Mouse (Mus musculus) ES-E14 (cell line): ENCODE results near the gene Sesn1. TPM values are rescaled to one million over a fixed set of nuclear protein-coding genes. Genes with fewer than 3 reads are reported as not detected.
A peak's percentile ranks its signal among the peaks of the same experiment; 100 is the strongest.

Source experiments
- DNase-seq: peaks from one replicate; pipeline ENCODE4 v3.0.0-alpha.2; 2013; ENCODE audit warnings: low read depth, low spot score
- H3K27ac ChIP-seq: 2 replicates; pipeline ENCODE4 v1.5.1; 2012; ENCODE audit warnings: low read depth, mild to moderate bottlenecking, low read length, moderate library complexity, mixed read lengths; ENCODE audit not compliant: poor library complexity, insufficient read depth, severe bottlenecking
- H3K36me3 ChIP-seq: 2 replicates; pipeline ENCODE4 v1.6.1; 2012; ENCODE audit warnings: mild to moderate bottlenecking, low read length, moderate library complexity, mixed read lengths; ENCODE audit not compliant: control insufficient read depth, poor library complexity, insufficient read depth, severe bottlenecking
- H3K4me1 ChIP-seq, 2 experiments: fragments of 150-350 bp in 1 of 2; sonication (generic) in 1 of 2; 2 replicates each; pipeline ENCODE4 v1.6.1; 2012; ENCODE audit warnings: low read length in 2 of 2, mild to moderate bottlenecking in 1 of 2, mixed read lengths in 1 of 2; ENCODE audit not compliant: control insufficient read depth in 2 of 2, insufficient read depth in 2 of 2, poor library complexity in 1 of 2
- H3K4me3 ChIP-seq, 2 experiments: fragments of 150-350 bp in 1 of 2; sonication (generic) in 1 of 2; 2 replicates each; pipeline ENCODE4 v1.5.1; 2012; ENCODE audit warnings: low read length in 2 of 2, low read depth in 1 of 2, mild to moderate bottlenecking in 1 of 2, mixed read lengths in 1 of 2; ENCODE audit not compliant: insufficient read depth in 1 of 2, poor library complexity in 1 of 2, severe bottlenecking in 1 of 2
- H3K9ac ChIP-seq: 2 replicates; pipeline ENCODE4 v1.6.1; 2012; ENCODE audit warnings: low read depth, mild to moderate bottlenecking, low read length, mixed read lengths; ENCODE audit not compliant: poor library complexity, insufficient read depth, severe bottlenecking
- H3K9me3 ChIP-seq: fragments of 150-350 bp; sonication (generic); 2 replicates; pipeline ENCODE4 v1.6.1; 2012; ENCODE audit warnings: low read depth, mild to moderate bottlenecking, low read length; ENCODE audit not compliant: control insufficient read depth, insufficient read depth
- CHD2 ChIP-seq: IDR thresholded peaks from 2 replicates; pipeline ENCODE4 v1.6.1; 2014; ENCODE audit warnings: mild to moderate bottlenecking, low read depth, low read length, inconsistent platforms
- HCFC1 ChIP-seq: IDR thresholded peaks from 2 replicates; pipeline ENCODE4 v1.6.1; 2012; ENCODE audit warnings: low read length, inconsistent platforms, borderline replicate concordance; ENCODE audit not compliant: insufficient read depth
- MAFK ChIP-seq: IDR thresholded peaks from 2 replicates; pipeline ENCODE4 v1.6.1; 2014; ENCODE audit warnings: mild to moderate bottlenecking, low read depth, low read length, inconsistent platforms; ENCODE audit not compliant: insufficient read depth
- ZC3H11A ChIP-seq: IDR thresholded peaks from 2 replicates; pipeline ENCODE4 v1.6.1; 2012; ENCODE audit warnings: low read depth, mild to moderate bottlenecking, inconsistent platforms, low read length, borderline replicate concordance
- ZNF384 ChIP-seq: IDR thresholded peaks from 2 replicates; pipeline ENCODE4 v1.6.1; 2012; ENCODE audit warnings: low read depth, low read length, inconsistent platforms
- in situ Hi-C, 2 experiments: fragments of 600-800 bp; cut with MboI; formaldehyde crosslinking; loops; one replicate each; pipeline ENCODE4 v1.15.1; 2025; ENCODE audit warnings: low sequenced_read_pairs in 2 of 2, inconsistent platforms in 1 of 2; ENCODE audit not compliant: unreplicated experiment in 2 of 2
- total RNA-seq: library from RNA; depleted of rRNA; stranded (reverse); fragments of 300-350 nt; gene quantifications from 2 replicates; pipeline ENCODE4 v1.2.3, GENCODE M21; 2012

Sesn1 gene
- total RNA-seq, 1 experiment = 10.0 TPM

- Histone ChIP-seq H3K4me3 (no peak overlapping the region), H3K27ac (peak overlapping the region; percentile 13; the same call in 1 of the 2 replicates), H3K36me3 (no peaks in the 10 kb centered on the region), H3K9me3 (no peaks in the 10 kb centered on the region), H3K4me1 (peaks cover 0 to 12% of the 10 kb centered on the region in 2 experiments; a peak in 2 of 4 replicates), H3K9ac (no peak overlapping the region)
- no peak for DNase-seq
- in situ Hi-C loops = no loop called here
- TF ChIP-seq HCFC1 (no peak), MAFK (no peak), ZC3H11A (no peak), ZNF384 (no peak), CHD2 (no peak)
Observed at GRCm38 (mm10) chr10:41829191-41829590, 19.5 kb downstream of the Sesn1 start.

- H3K27ac ChIP-seq = peak overlapping the region; percentile 65; the same call in 1 of the 2 replicates
- in situ Hi-C loops = loop anchor here in 1 of 2 experiments (10.0 kb wide), 1 partner anchor 465 kb away; no protein-coding TSS in a partner anchor
- no peaks in the 10 kb centered on the region for H3K9me3 ChIP-seq
- no peaks in the 10 kb centered on the region for H3K36me3 ChIP-seq
- peak; percentile 61 for DNase-seq
- no peak overlapping the region for H3K9ac ChIP-seq
- TF ChIP-seq ZNF384 (no peak), MAFK (no peak), ZC3H11A (no peak), HCFC1 (no peak), CHD2 (no peak)
- H3K4me1 ChIP-seq = peaks cover 0 to 12% of the 10 kb centered on the region in 2 experiments; a peak in 2 of 4 replicates
- no peak overlapping the region for H3K4me3 ChIP-seq
Observed at GRCm38 (mm10) chr10:41829980-41830379, 20.2 kb downstream of the Sesn1 start.

GRCm38 (mm10) chr10:41830445-41830844 lies 20.7 kb downstream of the Sesn1 start:
- H3K36me3 ChIP-seq = no peaks in the 10 kb centered on the region
- no peak overlapping the region for H3K4me3 ChIP-seq
- H3K9me3 ChIP-seq = no peaks in the 10 kb centered on the region
- TF ChIP-seq ZNF384 (no peak), CHD2 (no peak), ZC3H11A (no peak), HCFC1 (no peak), MAFK (no peak)
- H3K4me1 ChIP-seq = peaks cover 0 to 12% of the 10 kb centered on the region in 2 experiments; a peak in 2 of 4 replicates
- in situ Hi-C loops = loop anchor here in 1 of 2 experiments (10.0 kb wide), 1 partner anchor 464 kb away; no protein-coding TSS in a partner anchor
- no peak for DNase-seq
- peak overlapping the region; percentile 73; the same call in 1 of the 2 replicates for H3K27ac ChIP-seq
- H3K9ac ChIP-seq = no peak overlapping the region

- DNase-seq = peak; percentile 60
- Histone ChIP-seq H3K4me3 (no peak overlapping the region), H3K27ac (peak overlapping the region; percentile 73; the same call in 1 of the 2 replicates), H3K9ac (peak overlapping the region; percentile 8; the same call in 1 of the 2 replicates), H3K9me3 (no peaks in the 10 kb centered on the region), H3K4me1 (peaks cover 0 to 12% of the 10 kb centered on the region in 2 experiments; a peak in 2 of 4 replicates), H3K36me3 (no peaks in the 10 kb centered on the region)
- in situ Hi-C loops = loop anchor here in 1 of 2 experiments (10.0 kb wide), 1 partner anchor 464 kb away; no protein-coding TSS in a partner anchor
- no peak for TF ChIP-seq ZC3H11A
- TF ChIP-seq HCFC1 = no peak
- no peak for TF ChIP-seq MAFK
Observed at GRCm38 (mm10) chr10:41830851-41831522, 21.3 kb downstream of the Sesn1 start.
